Mouse (Mus musculus) frontal cortex, postnatal 14 days (tissue): ENCODE data around the gene 2310039H08Rik.
A peak's percentile ranks its signal among the peaks of the same experiment; 100 is the strongest.

ENCODE experiments used
- DNase-seq, 2 experiments: peaks; one replicate each; pipeline ENCODE4 v3.0.0; 2022; ENCODE audit warnings: low spot score in 2 of 2

2310039H08Rik gene

GRCm38 (mm10) chr17:46772404-46773277 lies at the start of gene 2310039H08Rik:
2310039H08Rik (plus strand) TSS chr17:46772635.
- DNase-seq, result peak; percentile 73 to 77

DNA sequence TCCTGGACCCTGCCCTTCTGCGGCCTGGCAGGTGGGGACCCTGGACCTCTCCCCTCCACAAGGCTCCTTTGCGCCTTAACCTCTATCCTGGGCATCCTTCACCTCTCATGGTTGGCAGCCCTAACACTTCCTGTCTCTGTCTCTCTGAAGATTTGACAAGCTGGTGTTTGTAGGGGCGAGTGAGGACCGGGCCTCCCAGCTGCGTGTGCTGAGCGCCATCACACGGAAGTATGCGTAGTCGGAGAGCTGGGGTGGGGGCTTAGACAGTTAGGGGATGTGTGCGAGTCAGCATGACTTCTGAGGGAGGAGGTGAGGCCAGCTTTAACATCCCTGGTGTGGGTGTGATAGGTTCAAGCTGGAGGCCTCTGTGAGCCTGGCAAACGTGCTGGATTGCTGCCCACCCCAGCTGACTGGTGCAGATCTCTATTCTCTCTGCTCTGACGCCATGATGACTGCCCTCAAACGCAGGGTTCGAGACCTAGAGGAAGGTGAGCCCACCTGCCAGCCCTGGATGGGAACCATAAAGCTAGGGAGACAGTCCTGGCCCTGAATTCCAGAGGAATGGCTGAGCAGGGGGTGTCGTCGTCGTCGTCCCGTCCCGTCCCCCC lies 47.9 kb upstream of the 2310039H08Rik start:
- DNase-seq, result no peak

DNA sequence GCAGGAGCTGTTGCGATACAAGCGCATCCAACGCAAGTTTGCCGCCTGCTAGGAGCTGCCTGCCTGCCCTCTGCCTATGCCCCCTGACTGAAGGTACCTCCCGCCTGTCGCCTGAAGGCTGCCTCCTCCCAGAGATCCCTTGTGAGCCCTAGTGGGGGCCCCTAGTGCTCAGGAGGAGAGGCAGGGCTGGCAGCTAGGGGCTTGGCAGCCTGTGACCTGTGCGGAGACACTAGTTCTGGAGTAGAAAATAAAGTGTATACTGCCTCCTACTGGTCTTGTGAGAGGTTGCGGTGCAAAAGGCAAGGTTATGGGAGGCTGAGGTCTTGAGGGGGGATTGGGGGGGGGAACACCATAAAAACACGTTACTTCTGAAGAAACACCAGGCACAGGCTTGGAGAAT lies 47.2 kb upstream of the 2310039H08Rik start:
- DNase-seq, result no peak

DNA sequence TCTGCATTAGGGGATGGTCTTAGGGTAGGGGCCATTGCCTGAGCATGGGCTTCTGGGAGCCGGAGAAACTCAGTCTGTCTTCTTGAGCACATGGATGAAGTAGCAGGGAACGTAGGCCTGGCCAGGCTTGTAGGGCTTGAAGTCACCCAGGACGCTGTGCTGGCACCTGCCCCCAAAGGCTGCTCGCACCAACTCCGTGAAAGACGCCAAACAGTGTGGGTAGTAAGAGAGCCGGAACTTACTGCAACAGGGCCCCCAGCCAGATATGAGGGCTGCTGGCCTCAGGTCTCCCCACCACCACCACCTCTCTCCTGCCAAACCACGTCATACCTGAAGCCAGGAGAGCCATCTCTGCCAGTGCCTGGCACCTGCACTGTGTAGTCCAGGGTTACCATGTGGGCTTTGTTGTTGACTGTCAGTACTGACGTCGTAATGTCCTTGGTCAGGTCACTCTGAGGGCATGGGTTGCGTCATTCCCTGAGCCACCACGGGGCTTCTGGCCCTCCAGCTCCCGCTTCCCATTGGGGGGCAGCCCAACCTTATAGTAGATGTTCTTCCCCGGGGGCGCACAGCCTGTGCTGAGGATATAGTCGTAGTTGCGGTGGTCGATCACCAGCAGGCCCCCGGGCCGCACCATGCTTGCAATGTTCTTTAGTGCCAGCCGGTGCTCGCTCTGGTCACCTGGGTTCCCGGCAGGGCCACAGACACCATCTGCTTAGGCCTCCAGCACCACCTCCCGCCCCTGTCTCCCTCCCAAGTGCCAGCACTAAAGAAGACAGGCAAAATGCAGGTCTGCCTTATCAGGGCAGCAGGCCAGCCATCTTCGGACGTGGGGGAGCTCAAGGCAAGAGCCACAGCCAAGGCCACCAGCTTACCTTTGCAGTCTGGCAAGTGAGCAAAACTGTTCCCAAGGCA lies 46.4 kb upstream of the 2310039H08Rik start:
- DNase-seq, result no peak

- DNase-seq, result no peak
Measured at GRCm38 (mm10) chr17:46727271-46727670, 45.2 kb upstream of the 2310039H08Rik start.

DNA sequence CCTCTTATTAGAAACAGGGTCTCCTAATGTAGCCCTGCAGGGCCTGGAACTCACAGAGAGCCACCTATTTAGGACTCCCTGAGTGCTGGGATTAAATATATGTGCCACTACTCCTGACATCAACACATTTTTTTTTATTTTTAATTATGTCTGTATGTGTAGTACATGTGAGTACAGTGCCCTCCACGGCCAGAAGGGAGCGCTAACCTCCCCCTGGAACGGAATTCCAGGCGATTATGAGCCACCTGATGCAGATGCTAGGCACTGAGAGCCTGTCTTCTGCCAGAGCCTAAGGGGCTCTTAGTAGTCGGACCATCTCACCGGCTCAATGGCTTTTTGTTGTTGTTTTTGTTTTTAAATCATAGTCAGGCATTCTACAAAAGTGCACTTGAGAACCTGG lies 44.4 kb upstream of the 2310039H08Rik start:
- no peak for DNase-seq

DNA sequence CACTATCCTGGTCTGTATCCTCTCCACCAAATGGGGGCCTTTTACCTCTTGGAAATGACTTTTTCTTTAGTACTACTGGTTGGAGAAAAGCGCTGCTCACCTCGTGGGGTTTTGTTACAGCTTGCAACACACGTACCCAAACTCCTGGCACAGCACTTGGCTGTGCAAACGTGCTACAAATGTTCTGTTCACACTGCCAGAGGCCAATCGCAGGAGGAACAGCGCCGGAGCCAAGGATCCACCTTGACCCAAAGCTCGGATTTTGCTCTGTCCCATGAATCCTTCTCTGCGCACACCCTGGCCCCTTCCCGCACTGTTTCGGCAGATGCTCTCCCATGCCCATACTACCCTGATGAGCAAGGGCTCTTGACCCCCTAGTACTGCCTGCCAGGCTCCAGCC lies 43.9 kb upstream of the 2310039H08Rik start:
- DNase-seq, result no peak

DNA sequence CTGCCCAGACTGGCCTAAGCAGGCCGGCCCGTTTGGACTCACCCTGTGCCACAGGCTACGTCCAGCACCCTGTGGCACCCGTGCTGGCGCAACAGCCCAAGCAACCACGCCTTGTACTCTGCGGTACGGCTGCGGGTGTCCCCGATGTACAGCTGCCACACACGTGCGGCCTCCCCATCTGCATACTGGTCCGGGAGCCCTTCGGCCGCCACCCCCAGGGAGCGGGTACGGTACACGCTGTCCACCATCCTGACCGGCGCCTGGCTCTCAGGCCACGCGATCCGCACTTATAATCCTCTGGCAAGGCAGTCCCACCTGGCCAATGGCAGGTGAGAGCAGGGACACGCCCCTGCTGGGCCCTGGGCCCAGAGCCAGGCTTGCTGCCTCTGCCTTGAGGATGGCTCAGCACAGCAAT lies 43.5 kb upstream of the 2310039H08Rik start, which contains the start of gene Gnmt:
Gene Gnmt, minus strand, starts transcription at position 265 of the 415 bp plus-strand sequence.
- DNase-seq, result no peak

DNA sequence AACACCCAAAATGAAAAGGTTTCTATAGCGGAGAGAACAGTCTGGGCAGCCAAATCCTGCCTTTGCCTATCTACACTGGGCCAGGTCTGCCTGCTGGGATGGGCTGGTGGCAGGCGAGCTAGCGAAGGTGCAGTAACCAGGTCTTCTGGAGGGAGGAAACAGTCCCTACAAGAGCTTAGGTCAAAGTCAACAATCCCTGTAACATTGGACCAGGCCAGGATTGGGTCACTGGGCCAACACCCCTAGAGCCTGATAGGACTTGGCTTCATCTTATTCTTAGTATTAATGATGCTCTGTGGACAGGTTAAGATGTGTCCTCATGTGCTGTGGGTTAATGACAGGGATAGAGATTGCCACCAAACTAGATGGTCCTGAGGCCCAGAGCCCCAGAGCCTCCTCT lies 38.4 kb upstream of the 2310039H08Rik start:
- no peak for DNase-seq

- DNase-seq, result no peak
Measured at GRCm38 (mm10) chr17:46735287-46735686, 37.1 kb upstream of the 2310039H08Rik start.

GRCm38 (mm10) chr17:46736160-46736559 lies 36.3 kb upstream of the 2310039H08Rik start:
- DNase-seq, result no peak

GRCm38 (mm10) chr17:46741305-46741704 lies 31.1 kb upstream of the 2310039H08Rik start:
- no peak for DNase-seq

DNA sequence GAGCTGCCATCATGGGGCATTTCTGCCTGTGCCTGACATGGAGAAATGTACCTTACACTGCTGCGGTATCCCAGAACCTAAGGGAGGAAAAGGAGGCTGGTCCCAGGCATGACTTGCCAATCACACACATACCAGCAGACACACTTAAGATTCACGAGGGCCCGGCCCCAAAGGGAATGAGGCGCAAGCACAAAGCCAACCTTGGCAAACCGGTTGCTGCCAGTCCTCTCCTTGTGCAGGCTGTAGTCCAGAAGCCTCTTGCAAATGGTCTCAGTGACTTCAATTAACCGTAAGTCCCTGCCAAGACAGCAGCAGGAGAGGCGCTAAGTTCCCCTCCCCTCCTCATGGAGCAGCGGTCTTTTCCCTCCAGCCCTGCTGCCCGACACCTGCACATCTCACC lies 29.4 kb upstream of the 2310039H08Rik start:
- no peak for DNase-seq

- no peak for DNase-seq
Measured at GRCm38 (mm10) chr17:46745506-46745905, 26.9 kb upstream of the 2310039H08Rik start.

DNA sequence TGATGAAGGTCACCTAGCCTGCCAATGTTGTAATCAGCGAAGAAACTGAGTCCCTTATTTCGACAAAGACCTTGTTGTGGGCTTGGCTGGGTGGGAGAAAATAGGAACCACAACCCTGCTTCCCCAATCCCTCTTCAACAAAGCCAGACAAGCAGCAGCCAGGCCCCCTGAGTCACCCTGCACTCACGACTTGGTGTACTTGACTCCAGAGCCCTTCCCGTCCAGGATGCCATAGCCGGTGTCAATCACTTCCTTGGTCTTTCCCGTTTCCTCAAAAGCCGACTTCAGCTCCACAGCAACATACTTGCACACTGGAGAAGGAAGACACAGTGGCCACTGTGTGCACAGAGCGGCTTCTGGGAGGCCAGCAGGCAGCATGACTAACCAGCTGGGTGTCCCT lies 25.2 kb upstream of the 2310039H08Rik start:
- no peak for DNase-seq

DNA sequence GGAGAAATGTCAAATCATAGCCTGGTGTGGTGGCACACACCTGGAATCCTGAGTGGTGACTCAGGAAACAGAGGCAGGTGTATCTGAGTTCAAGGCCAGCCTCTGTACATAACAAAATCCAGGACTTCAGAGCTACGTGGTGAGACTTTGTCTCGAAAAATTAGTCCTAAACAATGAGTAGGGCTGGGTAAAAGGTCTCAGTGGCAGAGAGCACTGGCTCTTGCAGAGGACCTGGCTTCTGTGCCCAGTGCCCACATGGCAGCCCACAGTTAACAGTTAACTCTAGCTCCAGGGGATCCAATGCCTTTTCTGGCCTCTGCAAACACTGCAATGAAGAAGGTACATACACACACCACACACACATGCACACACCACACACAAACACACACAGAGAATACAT lies 24.6 kb upstream of the 2310039H08Rik start:
- DNase-seq, result no peak

DNA sequence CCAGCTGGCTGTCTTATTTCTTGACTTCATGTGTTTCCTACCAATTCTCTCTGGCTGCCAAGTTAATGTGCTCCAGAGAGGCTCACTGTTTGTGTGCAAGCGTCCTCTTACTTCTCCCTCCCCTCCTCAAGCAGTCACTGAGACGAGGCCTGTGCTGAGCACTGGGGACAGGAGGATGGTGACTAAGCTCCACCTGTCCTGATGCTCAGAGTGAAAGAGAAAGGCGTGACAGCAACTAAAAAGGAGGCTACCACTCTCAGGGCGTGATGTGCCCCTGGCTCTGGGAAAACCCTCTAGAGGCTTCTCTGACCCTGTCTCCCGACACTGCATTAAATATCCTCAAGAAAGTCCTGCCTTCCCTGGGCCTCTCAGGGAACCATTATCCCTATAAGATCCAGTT lies 23.2 kb upstream of the 2310039H08Rik start:
- no peak for DNase-seq

DNA sequence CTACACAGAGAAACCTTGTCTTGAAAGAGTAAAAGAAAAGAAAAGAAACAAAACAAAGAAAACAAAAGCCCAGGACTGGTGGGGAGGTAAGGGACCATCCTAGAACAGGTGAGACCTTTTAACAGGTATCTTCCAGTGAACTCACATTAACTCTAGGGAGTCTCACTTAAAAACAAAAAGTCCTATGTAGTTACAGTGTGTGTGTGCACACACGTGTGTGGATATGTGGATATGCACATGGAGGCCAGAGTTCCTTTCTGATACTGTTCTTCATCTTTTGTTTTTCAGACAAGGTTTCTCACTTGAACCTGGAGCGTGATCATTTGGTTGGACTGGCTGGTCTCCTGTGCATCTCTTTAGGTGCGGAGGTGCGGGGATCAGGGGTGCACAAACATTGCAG lies 21.9 kb upstream of the 2310039H08Rik start:
- no peak for DNase-seq

DNA sequence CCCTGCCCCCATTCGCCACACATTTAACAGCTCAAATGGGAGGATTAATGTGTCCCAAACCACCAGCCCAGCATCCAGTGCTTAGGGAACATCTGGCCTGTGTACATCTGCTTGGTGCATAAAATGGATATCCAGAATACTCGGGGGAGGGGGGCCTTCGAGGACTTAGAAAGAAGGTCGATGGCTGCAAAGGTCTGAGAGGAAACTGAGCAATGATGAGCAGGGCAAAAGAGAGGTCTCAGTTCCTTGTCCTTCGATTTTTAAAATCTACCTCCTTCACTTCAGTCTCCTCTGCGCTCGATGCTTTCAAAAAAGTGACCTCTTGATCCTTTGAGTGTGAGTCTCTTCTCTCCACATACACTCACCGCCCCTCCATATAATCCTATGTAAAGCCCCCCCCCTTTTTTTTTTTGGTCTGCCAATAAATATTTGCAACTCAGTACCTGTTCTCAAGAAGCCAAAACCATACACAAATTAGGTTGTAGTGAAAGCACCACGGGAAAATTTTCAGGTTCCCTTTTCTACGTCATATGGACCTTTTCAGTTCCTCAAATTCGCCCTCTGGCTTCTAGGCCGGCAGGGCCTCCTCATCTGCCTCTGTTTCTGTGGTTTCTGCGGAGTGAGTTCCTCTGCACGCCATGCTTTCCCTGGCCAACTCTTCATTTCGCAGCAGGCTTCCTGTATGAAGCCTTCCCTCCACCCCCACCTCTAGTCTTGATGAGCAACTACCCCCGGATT lies 21.2 kb upstream of the 2310039H08Rik start:
- DNase-seq, result peak in 1 of 2 experiments; percentile 57

- DNase-seq, result peak; percentile 97 to 98
Measured at GRCm38 (mm10) chr17:46751794-46752556, 20.5 kb upstream of the 2310039H08Rik start, which contains the start of gene Cnpy3. Cnpy3 (minus strand) TSS chr17:46752214.
